Mouse (Mus musculus): ENCODE measurements around the gene Ccdc93.

DNA sequence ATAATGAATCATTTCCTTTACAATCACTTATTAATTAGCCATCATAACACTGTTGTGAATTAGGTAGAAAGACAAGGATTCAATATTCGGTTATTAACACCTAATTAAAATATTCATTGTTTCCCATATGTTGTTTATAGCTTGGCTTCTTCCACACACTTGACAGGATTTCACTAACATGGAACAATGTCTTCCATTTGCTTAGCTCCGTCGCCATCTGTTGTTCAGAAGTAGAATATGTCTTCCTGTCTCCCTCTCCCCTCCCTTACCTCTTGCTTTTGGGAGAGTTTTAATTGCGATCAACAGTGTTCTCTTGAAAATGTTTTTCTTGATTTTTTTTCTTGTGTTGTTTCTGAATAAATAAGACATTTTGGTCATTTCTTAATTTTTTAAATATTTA, 30.6 kb upstream of the Ccdc93 start:
- no peak for TF ChIP-seq GATA1 (IDR thresholded peaks at IDR 0.05; ENCODE audit: low read length)
- TF ChIP-seq TAL1 (IDR thresholded peaks at IDR 0.05; ENCODE audit: low read length) = no peak
